Mouse (Mus musculus) left cerebral cortex, postnatal 25 days (tissue): ENCODE data around the gene Myo15b. TPM values are rescaled to one million over a fixed set of nuclear protein-coding genes. Genes with fewer than 3 reads are reported as not detected.
A peak's percentile ranks its signal among the peaks of the same experiment; 100 is the strongest.

Source experiments
- DNase-seq, 2 experiments: peaks; one replicate each; pipeline ENCODE4 v3.0.0; 2022; ENCODE audit warnings: low spot score in 2 of 2, mixed read lengths in 1 of 2
- intact Hi-C: fragments of 180-260 bp; cut with DNase I; formaldehyde crosslinking; loops from one replicate; pipeline ENCODE4 v1.15.1; 2025
- total RNA-seq, 2 experiments: library from RNA; stranded (reverse); gene quantifications; 2 replicates each; pipeline ENCODE4 v1.2.3; 2021

The Myo15b gene
- total RNA-seq, 2 experiments from 2014 or later, result 0.11 to 0.23 TPM

GRCm38 (mm10) chr11:115920110-115920818 is 62.1 kb downstream of the Myo15b start:
- DNase-seq, result peak; percentile 26 to 54
- intact Hi-C loops, result no loop called here

- no peak for DNase-seq
- intact Hi-C loops, result no loop called here
These were observed 63.8 kb downstream of the Myo15b start for GRCm38 (mm10) chr11:115921986-115922385.

DNA sequence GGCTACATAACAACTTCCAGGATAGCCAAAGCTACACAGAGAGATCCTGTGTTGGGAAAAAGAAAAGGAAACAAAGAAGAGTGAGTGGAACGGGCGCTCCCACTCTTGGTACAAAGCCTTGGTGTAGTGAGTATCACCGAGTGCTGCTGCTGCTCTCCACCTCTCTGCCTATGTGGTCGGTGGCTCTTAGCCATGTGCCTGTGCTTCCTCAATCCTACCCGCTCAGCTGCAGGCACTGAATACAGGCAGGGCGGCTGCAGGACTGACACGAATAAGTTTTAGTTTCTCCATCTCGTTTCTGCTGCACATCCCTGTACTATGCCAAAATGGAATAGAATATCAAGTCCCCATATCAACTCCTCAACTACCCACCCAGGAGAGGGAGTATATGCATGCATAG is 70.8 kb downstream of the Myo15b start:
- intact Hi-C loops, result no loop called here
- no peak for DNase-seq

DNA sequence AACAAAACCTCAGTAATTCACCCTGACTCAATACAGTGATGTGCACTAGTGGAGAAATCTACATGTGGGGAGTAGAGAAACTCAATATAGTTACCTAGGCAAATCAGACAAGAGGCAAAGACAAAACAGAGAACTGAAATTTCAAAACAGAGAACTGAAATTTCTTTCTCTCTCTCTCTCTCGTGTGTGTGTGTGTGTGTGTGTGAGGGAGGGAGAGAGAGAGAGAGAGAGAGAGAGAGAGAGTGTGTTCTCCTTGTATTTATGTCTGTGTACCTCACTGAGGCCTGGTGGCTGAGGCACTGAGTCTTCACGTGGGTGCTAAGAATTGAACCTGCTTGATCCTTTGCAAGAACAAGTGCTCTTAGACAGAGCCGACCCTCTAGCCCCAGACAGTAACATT is 71.6 kb downstream of the Myo15b start:
- DNase-seq, result no peak
- intact Hi-C loops, result loop anchor here (10.0 kb wide), 2 partner anchors 175 to 535 kb away; partner anchors contain the start of gene Qrich2

DNA sequence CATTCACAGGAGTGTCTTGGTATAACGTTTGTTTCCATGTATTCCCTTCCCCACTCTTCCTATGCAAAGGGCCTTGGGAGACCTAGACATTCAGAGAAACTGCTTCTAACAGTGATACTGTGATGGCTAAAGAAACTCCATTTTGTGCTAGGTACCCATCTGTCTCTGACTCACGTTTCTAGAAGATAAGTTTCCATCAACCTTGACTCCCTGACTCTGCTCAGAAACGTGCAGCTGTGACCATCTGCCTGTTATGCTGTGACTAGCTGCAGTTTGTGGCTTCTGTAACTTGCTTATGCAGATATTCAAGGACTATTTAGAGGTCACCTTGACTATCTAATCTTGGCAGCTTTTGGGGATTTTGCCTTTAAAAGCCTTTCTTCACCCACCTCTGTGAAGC is 73.0 kb downstream of the Myo15b start:
- intact Hi-C loops, result loop anchor here (10.0 kb wide), 2 partner anchors 174 to 534 kb away; partner anchors contain the start of gene Qrich2

GRCm38 (mm10) chr11:115933108-115933746 is 75.0 kb downstream of the Myo15b start, which contains the start of the genes Sap30bp and Recql5:
Gene Sap30bp (plus strand): TSS chr11:115933282.
Gene Recql5 (minus strand): TSS chr11:115933477.
- intact Hi-C loops, result loop anchor here (10.0 kb wide), 2 partner anchors 172 to 532 kb away; partner anchors contain the start of gene Qrich2

More for the DNA sequence above, 73.0 kb downstream of the Myo15b start:
- DNase-seq, result no peak

GRCm38 (mm10) chr11:115933747-115934110 is 75.5 kb downstream of the Myo15b start:
- DNase-seq, result no peak
- intact Hi-C loops, result loop anchor here (10.0 kb wide), 2 partner anchors 171 to 531 kb away; partner anchors contain the start of gene Qrich2

More at GRCm38 (mm10) chr11:115933108-115933746, 75.0 kb downstream of the Myo15b start, which contains the start of the genes Sap30bp and Recql5:
- peak; percentile 98 to 99 for DNase-seq

DNA sequence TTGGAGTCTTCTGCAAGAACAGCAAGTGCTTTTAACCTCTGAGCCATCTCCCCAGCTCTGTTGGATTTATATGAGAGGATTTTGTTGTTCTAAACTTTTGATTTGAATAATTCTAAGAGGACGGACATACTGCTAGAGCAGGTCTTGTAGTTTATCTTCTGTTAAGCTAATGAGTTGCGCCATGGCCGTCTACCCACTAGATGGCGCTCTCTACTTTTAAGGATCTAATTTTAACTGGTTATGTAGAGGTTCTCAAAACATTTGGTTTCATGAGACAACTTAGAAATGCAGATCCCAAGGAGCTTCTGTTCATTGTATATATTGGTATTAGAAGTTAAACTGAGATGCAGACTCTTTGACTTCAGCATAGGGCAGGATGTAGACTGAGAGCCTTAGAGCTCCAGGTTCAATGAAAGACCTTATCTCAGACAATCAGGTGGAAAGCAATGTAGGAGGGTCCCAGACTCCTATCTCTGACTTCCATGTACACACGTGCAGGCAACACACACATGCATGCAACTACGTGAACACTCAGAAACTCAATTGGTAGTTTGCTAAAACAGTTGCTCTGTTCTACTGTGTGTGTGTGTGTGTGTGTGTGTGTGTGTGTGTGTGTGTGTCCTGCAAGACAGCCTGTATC is 81.6 kb downstream of the Myo15b start:
- intact Hi-C loops, result loop anchor here (2.0 to 10.0 kb wide), 3 partner anchors 59 to 525 kb away; partner anchors contain the start of gene Qrich2
- DNase-seq, result peak; percentile 58 to 76

GRCm38 (mm10) chr11:115941980-115942379 is 83.8 kb downstream of the Myo15b start:
- DNase-seq, result no peak
- intact Hi-C loops, result no loop called here

Other genes with a start within 250 kb of the Myo15b start
- gene Mif4gd, start 245.4 kb upstream of the Myo15b start, total RNA-seq, result 10 to 100 TPM; 17.6 to 19.4 TPM
- gene Slc25a19, start 230.1 kb upstream of the Myo15b start, total RNA-seq, result 10 to 100 TPM; 54.3 to 59.3 TPM
- 100 to 1,000 TPM; 204 TPM for gene Grb2, start 149.8 kb upstream of the Myo15b start, total RNA-seq
- gene Tmem94, start 93.0 kb upstream of the Myo15b start, total RNA-seq, result 10 to 100 TPM; 54.9 to 59.1 TPM
- 10 to 100 TPM; 18.8 to 20.7 TPM for gene Caskin2, start 44.8 kb upstream of the Myo15b start, total RNA-seq
- gene Tsen54, start 43.7 kb upstream of the Myo15b start, total RNA-seq, result 10 to 100 TPM; 12.5 to 12.7 TPM
- 1 to 10 TPM; 3.7 to 4.0 TPM for gene Llgl2, start 34.4 kb upstream of the Myo15b start, total RNA-seq
- under 1 TPM in 1 of 2 experiments, not detected in 1; 0.32 TPM for gene Smim5, start 41.6 kb downstream of the Myo15b start, total RNA-seq
- not detected for gene Smim6, start 53.6 kb downstream of the Myo15b start, total RNA-seq
- gene Sap30bp, start 74.9 kb downstream of the Myo15b start, total RNA-seq, result 10 to 100 TPM; 40.4 to 45.5 TPM
- gene Recql5, start 75.1 kb downstream of the Myo15b start, total RNA-seq, result 10 to 100 TPM; 22.3 to 26.3 TPM
- gene Itgb4, start 116.3 kb downstream of the Myo15b start, total RNA-seq, result 1 to 10 TPM; 3.7 to 6.6 TPM
- gene Galk1, start 154.3 kb downstream of the Myo15b start, total RNA-seq, result 10 to 100 TPM; 14.7 to 18.7 TPM
- gene H3f3b, start 169.6 kb downstream of the Myo15b start, total RNA-seq, result 100 to 1,000 TPM; 225 to 260 TPM
- 10 to 100 TPM; 20.7 to 21.7 TPM for gene Unk, start 171.9 kb downstream of the Myo15b start, total RNA-seq
- gene Unc13d, start 219.6 kb downstream of the Myo15b start, total RNA-seq, result 1 to 10 TPM in 1 of 2 experiments, under 1 TPM in 1; 0.82 to 1.0 TPM
- gene Wbp2, start 228.6 kb downstream of the Myo15b start, total RNA-seq, result 100 to 1,000 TPM; 342 to 363 TPM